Mouse (Mus musculus) cerebellum, postnatal 25 days (tissue): ENCODE results near the gene Lmna.
A peak's percentile ranks its signal among the peaks of the same experiment; 100 is the strongest.

Experiments used
- DNase-seq, 2 experiments: peaks; one replicate each; pipeline ENCODE4 v3.0.0; 2021; ENCODE audit warnings: mixed read lengths in 2 of 2

Lmna gene

GRCm38 (mm10) chr3:88467116-88467824, 42.5 kb downstream of the Lmna start:
- peak; percentile 91 to 95 for DNase-seq

- DNase-seq: no peak
Measured at GRCm38 (mm10) chr3:88465127-88465526, 44.6 kb downstream of the Lmna start.

GRCm38 (mm10) chr3:88464425-88464824, 45.3 kb downstream of the Lmna start:
- DNase-seq: no peak

- DNase-seq: no peak
Measured at GRCm38 (mm10) chr3:88460983-88461696, 48.6 kb downstream of the Lmna start, which contains the start of gene Sema4a. Gene Sema4a (minus strand): TSS chr3:88461182.

GRCm38 (mm10) chr3:88460029-88460428, 49.7 kb downstream of the Lmna start:
- DNase-seq: no peak

- DNase-seq: peak in 1 of 2 experiments; percentile 41
Measured at GRCm38 (mm10) chr3:88458778-88459219, 51.0 kb downstream of the Lmna start.

- no peak for DNase-seq
Measured at GRCm38 (mm10) chr3:88456746-88457532, 52.8 kb downstream of the Lmna start.

GRCm38 (mm10) chr3:88456313-88456712, 53.4 kb downstream of the Lmna start:
- no peak for DNase-seq

GRCm38 (mm10) chr3:88455588-88456264, 54.0 kb downstream of the Lmna start:
- DNase-seq: no peak

- DNase-seq: no peak
Measured at GRCm38 (mm10) chr3:88454762-88455587, 54.8 kb downstream of the Lmna start.

GRCm38 (mm10) chr3:88453986-88454385, 55.8 kb downstream of the Lmna start:
- DNase-seq: no peak

GRCm38 (mm10) chr3:88453369-88453768, 56.4 kb downstream of the Lmna start:
- DNase-seq: no peak

GRCm38 (mm10) chr3:88452716-88453115, 57.0 kb downstream of the Lmna start:
- DNase-seq: peak; percentile 56 to 68

- no peak for DNase-seq
Measured at GRCm38 (mm10) chr3:88452246-88452645, 57.5 kb downstream of the Lmna start.

- peak in 1 of 2 experiments; percentile 29 for DNase-seq
Measured at GRCm38 (mm10) chr3:88450379-88451131, 59.2 kb downstream of the Lmna start.

- DNase-seq: peak; percentile 71 to 75
Measured at GRCm38 (mm10) chr3:88449395-88450023, 60.2 kb downstream of the Lmna start.

GRCm38 (mm10) chr3:88448443-88448842, 61.3 kb downstream of the Lmna start:
- no peak for DNase-seq

GRCm38 (mm10) chr3:88447676-88448183, 62.0 kb downstream of the Lmna start:
- DNase-seq: no peak

GRCm38 (mm10) chr3:88446471-88447123, 63.2 kb downstream of the Lmna start:
- DNase-seq: peak in 1 of 2 experiments; percentile 29

- DNase-seq: no peak
Measured at GRCm38 (mm10) chr3:88442888-88443287, 66.9 kb downstream of the Lmna start.
